Mouse (Mus musculus) kidney, adult 2 months (tissue): Measurements from ENCODE around the gene Selenbp1.

Experiments
- CTCF ChIP-seq: fragments of 200-500 bp; conservative IDR thresholded peaks from 2 replicates; pipeline ENCODE4 v1.5.1; 2011; ENCODE audit warnings: low read depth, mild to moderate bottlenecking, control low read depth, low read length, moderate library complexity, mixed read lengths; ENCODE audit not compliant: insufficient read depth, insufficient read length
- POLR2A ChIP-seq: fragments of 200-500 bp; IDR thresholded peaks from one replicate; pipeline ENCODE4 v1.6.1; 2011; ENCODE audit warnings: low read depth, low read length, control low read depth

DNA sequence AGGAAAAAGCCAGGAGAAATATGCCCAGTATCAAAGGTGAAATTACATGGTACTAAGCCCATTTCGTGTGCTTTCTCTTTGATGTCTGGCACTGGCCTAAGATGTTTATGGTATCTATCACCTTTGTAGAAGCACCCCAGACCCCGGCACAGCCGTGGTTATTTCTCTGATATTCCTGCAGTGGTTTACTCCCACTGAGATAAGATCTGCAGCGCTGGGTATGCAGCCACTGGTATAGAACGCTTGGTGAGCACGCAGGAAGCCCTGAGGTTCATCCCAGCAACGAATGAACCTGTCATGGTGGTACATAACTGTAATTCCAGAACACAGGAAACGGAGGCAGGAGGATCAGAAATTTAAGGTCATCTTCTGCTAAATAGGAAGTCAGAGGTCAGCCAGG, 8.2 kb upstream of the Selenbp1 start:
- TF ChIP-seq POLR2A (no peak), CTCF (no peak)
